Mouse (Mus musculus): ENCODE results near the gene Wwc2.

DNA sequence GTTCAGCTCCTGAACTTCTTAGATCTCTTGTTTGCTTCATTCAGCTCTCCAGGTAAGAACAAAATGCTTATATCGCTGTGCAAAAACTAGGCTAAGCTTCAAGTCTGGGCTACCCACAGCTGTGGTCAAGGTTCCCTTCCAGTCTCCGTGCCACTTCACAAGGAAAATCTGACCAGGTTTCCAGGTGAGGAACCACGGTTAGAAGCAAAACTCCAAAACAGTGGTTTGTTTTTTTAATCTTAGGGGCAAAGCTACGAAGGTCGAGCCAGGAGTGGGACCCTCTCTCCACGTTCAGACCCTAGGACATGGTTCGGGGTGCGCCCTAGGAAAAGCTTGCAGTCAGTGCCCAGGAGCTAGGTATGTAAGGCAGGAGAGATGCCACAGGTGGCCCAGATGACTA is 1.5 kb downstream of the Wwc2 start:
- no peak for TF ChIP-seq GATA1 (IDR thresholded peaks at IDR 0.05; ENCODE audit: low read length)
- no peak for TF ChIP-seq TAL1 (IDR thresholded peaks at IDR 0.05; ENCODE audit: low read length)

All from erythroblast, embryonic 14.5 days (primary cell).